Mouse (Mus musculus) CD4-positive, CD25-positive, alpha-beta regulatory T cell, adult 4 months (primary cell): ENCODE data around the gene Spata25. TPM values are rescaled to one million over a fixed set of nuclear protein-coding genes. Genes with fewer than 3 reads are reported as not detected.

Source experiments
- ATAC-seq: one replicate; pipeline ENCODE4 v1.8.0; 2017
- polyA plus RNA-seq, 2 experiments: library from polyadenylated mRNA; unstranded; fragments of 100-300 nt; shearing (Covaris generic); gene quantifications; one replicate each; pipeline ENCODE4 v1.2.1; 2017

Gene Spata25
- polyA plus RNA-seq, 2 experiments from 2014 or later: not detected

GRCm38 (mm10) chr2:164804533-164805331 lies 23.6 kb downstream of the Spata25 start, which contains the start of the genes Acot8 and Zswim3:
Gene Acot8 (minus strand): TSS chr2:164804882.
Gene Zswim3 (plus strand): TSS chr2:164805098.
- ATAC-seq: peak; percentile 97

- ATAC-seq: no peak
Observed at GRCm38 (mm10) chr2:164803921-164804313, 24.4 kb downstream of the Spata25 start.

- no peak for ATAC-seq
Observed at GRCm38 (mm10) chr2:164803201-164803920, 25.0 kb downstream of the Spata25 start.

- no peak for ATAC-seq
Observed at GRCm38 (mm10) chr2:164800252-164801004, 27.9 kb downstream of the Spata25 start.

- peak; percentile 48 for ATAC-seq
Observed at GRCm38 (mm10) chr2:164798554-164798953, 29.8 kb downstream of the Spata25 start.

- no peak for ATAC-seq
Observed at GRCm38 (mm10) chr2:164795868-164796267, 32.5 kb downstream of the Spata25 start.

GRCm38 (mm10) chr2:164794293-164794692 lies 34.0 kb downstream of the Spata25 start:
- peak; percentile 79 for ATAC-seq

GRCm38 (mm10) chr2:164793772-164794171 lies 34.6 kb downstream of the Spata25 start:
- ATAC-seq: no peak

GRCm38 (mm10) chr2:164793236-164793635 lies 35.1 kb downstream of the Spata25 start:
- ATAC-seq: no peak

GRCm38 (mm10) chr2:164792400-164793190 lies 35.7 kb downstream of the Spata25 start:
- no peak for ATAC-seq

GRCm38 (mm10) chr2:164791841-164792261 lies 36.5 kb downstream of the Spata25 start:
- ATAC-seq: no peak

- ATAC-seq: no peak
Observed at GRCm38 (mm10) chr2:164790451-164790850, 37.9 kb downstream of the Spata25 start.

GRCm38 (mm10) chr2:164788411-164788810 lies 39.9 kb downstream of the Spata25 start:
- no peak for ATAC-seq

- no peak for ATAC-seq
Observed at GRCm38 (mm10) chr2:164787779-164788178, 40.6 kb downstream of the Spata25 start.

- no peak for ATAC-seq
Observed at GRCm38 (mm10) chr2:164787032-164787431, 41.3 kb downstream of the Spata25 start.

- peak; percentile 9 for ATAC-seq
Observed at GRCm38 (mm10) chr2:164786388-164786885, 41.9 kb downstream of the Spata25 start.

- peak; percentile 80 for ATAC-seq
Observed at GRCm38 (mm10) chr2:164785481-164786387, 42.6 kb downstream of the Spata25 start, which contains the start of gene Snx21. Gene Snx21 (plus strand): TSS chr2:164785823.

GRCm38 (mm10) chr2:164784869-164785420 lies 43.4 kb downstream of the Spata25 start:
- no peak for ATAC-seq

- no peak for ATAC-seq
Observed at GRCm38 (mm10) chr2:164783926-164784581, 44.3 kb downstream of the Spata25 start.

GRCm38 (mm10) chr2:164781876-164782275 lies 46.5 kb downstream of the Spata25 start:
- no peak for ATAC-seq
